Mouse (Mus musculus) ES-E14 (cell line): ENCODE data around the gene Smu1.

ENCODE experiments used
- HCFC1 ChIP-seq: IDR thresholded peaks from 2 replicates; pipeline ENCODE4 v1.6.1; 2012; ENCODE audit warnings: low read length, inconsistent platforms, borderline replicate concordance; ENCODE audit not compliant: insufficient read depth
- MAFK ChIP-seq: IDR thresholded peaks from 2 replicates; pipeline ENCODE4 v1.6.1; 2014; ENCODE audit warnings: mild to moderate bottlenecking, low read depth, low read length, inconsistent platforms; ENCODE audit not compliant: insufficient read depth
- ZC3H11A ChIP-seq: IDR thresholded peaks from 2 replicates; pipeline ENCODE4 v1.6.1; 2012; ENCODE audit warnings: low read depth, mild to moderate bottlenecking, inconsistent platforms, low read length, borderline replicate concordance
- ZNF384 ChIP-seq: IDR thresholded peaks from 2 replicates; pipeline ENCODE4 v1.6.1; 2012; ENCODE audit warnings: low read depth, low read length, inconsistent platforms

DNA sequence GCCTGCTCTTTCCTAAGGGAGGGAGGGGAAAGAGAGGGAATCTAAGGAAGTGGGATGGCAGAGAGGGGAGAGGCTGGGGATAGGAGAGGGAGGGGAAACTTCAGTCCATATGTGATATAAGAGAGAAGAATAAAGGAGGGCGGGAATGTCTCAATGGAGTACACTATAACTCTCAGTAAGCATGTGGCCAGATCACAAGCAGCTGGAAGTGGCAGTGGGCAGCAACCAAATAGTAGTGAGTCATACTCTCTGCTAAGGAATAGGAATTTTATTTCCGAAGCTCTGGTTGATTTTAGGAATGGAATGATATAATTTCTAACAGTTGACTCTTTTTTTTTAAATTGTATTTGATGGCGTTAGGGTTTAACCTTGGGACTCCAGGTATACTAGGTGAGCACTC, 40.6 kb downstream of the Smu1 start:
- no peak for TF ChIP-seq ZC3H11A
- no peak for TF ChIP-seq HCFC1
- TF ChIP-seq ZNF384: no peak
- no peak for TF ChIP-seq MAFK
